Mouse (Mus musculus): ENCODE results near the gene Rffl.

- TF ChIP-seq POLR2A (IDR thresholded peaks at IDR 0.05; ENCODE audit: low read depth, low read length) (no peak), CTCF (conservative IDR thresholded peaks at IDR 0.05; ENCODE audit: insufficient read depth, insufficient read length, low read depth, low read length) (no peak)
Measured at GRCm38 (mm10) chr11:82854111-82854510, 16.9 kb downstream of the Rffl start.

Measured in kidney, adult 2 months (tissue).